Mouse (Mus musculus) stomach, embryonic 15.5 days (tissue): ENCODE data around the gene Fbxo4. TPM values are rescaled to one million over a fixed set of nuclear protein-coding genes. Genes with fewer than 3 reads are reported as not detected.

Experiments
- ATAC-seq: fragments of 200-750 bp; cut with Nextera tagmentation; 2 replicates; pipeline ENCODE4 v1.8.0; 2017; ENCODE audit warnings: low read depth, moderate number of reproducible peaks, moderate TSS enrichment; ENCODE audit not compliant: insufficient read depth, low FRiP score
- H3K27ac ChIP-seq: fragments of 300-500 bp; sonication (generic); 2 replicates; pipeline ENCODE4 v1.5.1; 2015; ENCODE audit warnings: mild to moderate bottlenecking, inconsistent platforms
- H3K27me3 ChIP-seq: fragments of 300-500 bp; sonication (generic); replicated peaks from 2 replicates; pipeline ENCODE4 v1.6.1; 2015; ENCODE audit warnings: inconsistent platforms
- H3K36me3 ChIP-seq: fragments of 300-500 bp; sonication (generic); 2 replicates; pipeline ENCODE4 v1.6.1; 2015; ENCODE audit warnings: inconsistent platforms
- H3K4me1 ChIP-seq: fragments of 300-500 bp; sonication (generic); 2 replicates; pipeline ENCODE4 v1.6.1; 2015; ENCODE audit warnings: inconsistent platforms
- H3K4me2 ChIP-seq: fragments of 300-500 bp; sonication (generic); 2 replicates; pipeline ENCODE4 v1.6.1; 2015; ENCODE audit warnings: mild to moderate bottlenecking, inconsistent platforms
- H3K4me3 ChIP-seq: fragments of 300-500 bp; sonication (generic); replicated peaks from 2 replicates; pipeline ENCODE4 v1.5.1; 2015; ENCODE audit warnings: inconsistent platforms
- H3K9ac ChIP-seq: fragments of 300-500 bp; sonication (generic); 2 replicates; pipeline ENCODE4 v1.6.1; 2015; ENCODE audit warnings: inconsistent platforms
- H3K9me3 ChIP-seq: fragments of 300-500 bp; sonication (generic); 2 replicates; pipeline ENCODE4 v1.6.1; 2016; ENCODE audit warnings: inconsistent platforms
- WGBS: fragments of 180-500 bp; shearing (Covaris S2); methylation state at CpG from one replicate; pipeline ENCODE4 v1.1.7; 2015; 5-methylcytosine and 5-hydroxymethylcytosine counted together
- polyA plus RNA-seq: library from polyadenylated mRNA; unstranded; fragments of >200 nt; fragmentation: Nextera tagmentation; extraction: Ambion mirVana; gene quantifications from 2 replicates; pipeline ENCODE4 v1.2.1, GENCODE M21; 2015

The Fbxo4 gene
- polyA plus RNA-seq = 14.3 and 16.3 TPM in 2 replicates

DNA sequence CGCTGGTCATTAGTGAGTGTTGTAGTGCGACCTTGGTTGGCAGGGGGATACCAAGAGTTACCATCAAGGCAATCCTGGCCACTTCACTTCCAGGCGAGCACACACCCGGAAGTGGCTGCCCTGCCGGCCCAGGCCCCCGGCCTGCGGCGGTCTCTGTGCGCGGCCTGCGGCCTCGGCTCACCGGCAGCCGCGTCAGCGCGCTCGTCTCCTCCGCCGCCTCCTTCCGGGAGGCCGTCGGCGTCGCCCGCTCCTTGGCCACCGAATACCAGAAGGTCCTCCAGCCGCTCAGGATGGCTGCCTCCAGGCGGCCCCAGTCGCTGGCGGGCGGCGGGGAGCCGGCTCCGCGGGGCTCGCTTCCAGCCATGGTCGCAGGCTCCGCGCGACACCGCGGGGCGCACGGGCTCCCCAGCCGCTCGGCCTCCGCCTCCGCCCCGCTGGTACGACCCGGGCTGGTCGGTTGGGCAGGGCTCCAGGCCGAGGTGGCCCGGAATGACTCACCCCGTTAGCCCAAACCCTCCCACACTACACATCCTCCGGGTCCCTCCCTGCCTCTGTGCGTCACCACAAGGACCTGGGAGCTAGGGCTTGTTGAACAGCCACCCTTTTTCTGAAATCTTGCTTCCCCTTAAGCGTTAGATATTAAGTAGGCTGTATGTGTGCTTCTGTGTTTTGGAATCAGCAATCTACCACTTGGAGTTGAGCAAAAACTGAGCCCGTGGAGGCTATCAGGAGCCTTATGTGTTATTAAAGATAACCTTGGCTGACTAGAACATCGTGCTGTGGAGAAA, at the start of gene Fbxo4:
Gene Fbxo4, minus strand, starts transcription at position 513 of the 788 bp plus-strand sequence.
- peaks cover 5% of the 10 kb centered on the region; the same call in 1 of the 2 replicates for H3K36me3 ChIP-seq
- H3K27me3 ChIP-seq = no peaks in the 10 kb centered on the region
- H3K9ac ChIP-seq = peak within 1 kb of the TSS; percentile 89
- H3K4me3 ChIP-seq = peak within 1 kb of the TSS; percentile 72
- H3K4me1 ChIP-seq = peaks cover 6% of the 10 kb centered on the region; the same call in 1 of the 2 replicates
- H3K4me2 ChIP-seq = peak within 1 kb of the TSS; percentile 71
- WGBS = 2% methylated on average over 51 of the region's 61 CpGs
- H3K9me3 ChIP-seq = no peaks in the 10 kb centered on the region
- H3K27ac ChIP-seq = peak within 1 kb of the TSS; percentile 98
- peak; percentile 97 for ATAC-seq

GRCm38 (mm10) chr15:4028960-4029359, 49.6 kb upstream of the Fbxo4 start:
- Histone ChIP-seq H3K4me1 (peaks cover 4% of the 10 kb centered on the region; the same call in 1 of the 2 replicates), H3K4me2 (no peak overlapping the region), H3K9me3 (no peaks in the 10 kb centered on the region), H3K36me3 (no peaks in the 10 kb centered on the region), H3K27me3 (no peaks in the 10 kb centered on the region), H3K27ac (no peak overlapping the region), H3K9ac (no peak overlapping the region), H3K4me3 (no peak overlapping the region)
- no peak for ATAC-seq

- H3K9me3 ChIP-seq = no peaks in the 10 kb centered on the region
- no peaks in the 10 kb centered on the region for H3K27me3 ChIP-seq
- no peak overlapping the region for H3K4me2 ChIP-seq
- 87% methylated on average over 6 of the region's 6 CpGs for WGBS
- no peak overlapping the region for H3K9ac ChIP-seq
- ATAC-seq = no peak
- H3K27ac ChIP-seq = no peak overlapping the region
- no peaks in the 10 kb centered on the region for H3K36me3 ChIP-seq
- no peak overlapping the region for H3K4me3 ChIP-seq
- peaks cover 4% of the 10 kb centered on the region; the same call in 1 of the 2 replicates for H3K4me1 ChIP-seq
These were observed 49.0 kb upstream of the Fbxo4 start for GRCm38 (mm10) chr15:4028411-4028700.

GRCm38 (mm10) chr15:4027671-4028410, 48.5 kb upstream of the Fbxo4 start:
- Histone ChIP-seq H3K9ac (no peak overlapping the region), H3K4me2 (peak overlapping the region; percentile 57), H3K4me3 (peak overlapping the region; percentile 71), H3K36me3 (no peaks in the 10 kb centered on the region), H3K4me1 (peaks cover 4% of the 10 kb centered on the region; the same call in 1 of the 2 replicates), H3K9me3 (no peaks in the 10 kb centered on the region), H3K27me3 (no peaks in the 10 kb centered on the region), H3K27ac (peak overlapping the region; percentile 96)
- ATAC-seq = no peak
- 9% methylated on average over 6 of the region's 6 CpGs for WGBS

DNA sequence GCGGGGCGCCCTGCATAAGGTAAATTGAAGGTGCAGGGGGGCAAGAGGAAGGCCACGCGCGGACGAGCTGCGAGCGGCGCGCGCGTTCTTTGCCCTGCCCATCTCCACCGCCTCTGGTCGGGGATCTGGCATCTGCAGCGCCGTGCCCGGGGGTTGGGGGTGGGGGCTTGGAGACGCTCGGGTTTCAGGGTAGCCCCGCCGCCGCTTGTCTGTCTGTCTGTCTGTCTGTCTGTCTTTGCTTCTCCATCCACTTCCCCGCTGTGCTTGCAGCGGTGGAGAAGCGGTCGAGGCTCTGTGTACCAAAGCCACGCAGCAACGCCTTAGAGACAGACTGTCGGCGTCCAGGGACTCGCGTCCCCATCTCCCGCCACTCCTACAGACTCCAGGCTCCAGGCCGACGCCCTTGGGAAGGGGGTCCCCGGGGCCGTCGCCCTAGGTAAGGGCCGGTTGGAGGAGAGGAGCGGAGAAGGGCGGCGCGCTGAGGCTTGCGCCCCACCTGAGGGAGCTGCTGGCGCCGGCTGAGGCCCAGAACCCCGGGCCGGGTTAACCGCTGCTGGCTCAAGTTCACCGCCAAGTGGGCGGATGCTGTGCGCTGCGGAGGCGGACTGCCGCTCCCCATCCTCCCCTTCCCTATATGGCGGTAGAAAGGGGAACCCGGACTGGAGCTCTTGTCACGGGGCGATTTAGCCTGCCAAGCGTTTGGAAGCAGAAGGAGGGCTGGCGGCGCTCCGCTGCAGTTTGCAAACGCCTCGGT, 47.6 kb upstream of the Fbxo4 start:
- no peaks in the 10 kb centered on the region for H3K27me3 ChIP-seq
- H3K4me2 ChIP-seq = peak overlapping the region; percentile 57
- H3K9ac ChIP-seq = peak overlapping the region; percentile 70
- no peaks in the 10 kb centered on the region for H3K36me3 ChIP-seq
- peak overlapping the region; percentile 96 for H3K27ac ChIP-seq
- H3K9me3 ChIP-seq = no peaks in the 10 kb centered on the region
- ATAC-seq = peak; percentile 83
- peak overlapping the region; percentile 71 for H3K4me3 ChIP-seq
- H3K4me1 ChIP-seq = peaks cover 4% of the 10 kb centered on the region; the same call in 1 of the 2 replicates
- WGBS = under 1% methylated on average over 65 of the region's 65 CpGs

GRCm38 (mm10) chr15:4026231-4026773, 46.9 kb upstream of the Fbxo4 start, which contains the start of gene Oxct1:
Oxct1 (plus strand) TSS chr15:4026383.
- peak; percentile 95 for ATAC-seq
- under 1% methylated on average over 45 of the region's 45 CpGs for WGBS

DNA sequence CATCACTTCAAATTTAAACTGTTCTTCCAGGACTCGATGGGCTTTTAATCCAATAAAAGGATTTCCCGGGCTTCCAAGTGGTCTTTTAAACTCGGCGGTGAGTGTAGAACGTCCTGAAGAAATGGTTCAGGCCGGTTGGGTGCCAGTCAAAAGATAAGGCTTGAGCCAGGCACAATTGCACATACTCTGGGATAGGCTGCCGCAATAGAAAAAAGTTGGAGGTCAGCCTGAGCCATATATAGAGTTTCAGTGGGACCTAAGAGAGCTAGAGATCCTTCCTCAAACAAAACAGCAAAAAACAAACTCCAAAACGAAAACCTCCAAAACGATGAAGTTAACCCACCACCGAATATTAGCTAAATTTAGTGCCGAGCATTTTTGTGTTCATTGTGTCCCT, 46.1 kb upstream of the Fbxo4 start:
- H3K9ac ChIP-seq = no peak overlapping the region
- peak overlapping the region; percentile 96; the same call in 1 of the 2 replicates for H3K27ac ChIP-seq
- H3K27me3 ChIP-seq = no peaks in the 10 kb centered on the region
- no peaks in the 10 kb centered on the region for H3K36me3 ChIP-seq
- H3K9me3 ChIP-seq = no peaks in the 10 kb centered on the region
- WGBS = 66% methylated on average over 11 of the region's 11 CpGs
- H3K4me3 ChIP-seq = peak overlapping the region; percentile 71; the same call in 1 of the 2 replicates
- no peak for ATAC-seq
- peaks cover 4% of the 10 kb centered on the region; the same call in 1 of the 2 replicates for H3K4me1 ChIP-seq
- peak overlapping the region; percentile 57 for H3K4me2 ChIP-seq

More at GRCm38 (mm10) chr15:4026231-4026773, 46.9 kb upstream of the Fbxo4 start, which contains the start of gene Oxct1:
- Histone ChIP-seq H3K9ac (peak within 1 kb of the TSS; percentile 70), H3K36me3 (no peaks in the 10 kb centered on the region), H3K27ac (peak within 1 kb of the TSS; percentile 96), H3K4me2 (peak within 1 kb of the TSS; percentile 57), H3K27me3 (no peaks in the 10 kb centered on the region), H3K4me1 (peaks cover 4% of the 10 kb centered on the region; the same call in 1 of the 2 replicates), H3K4me3 (peak within 1 kb of the TSS; percentile 71), H3K9me3 (no peaks in the 10 kb centered on the region)

DNA sequence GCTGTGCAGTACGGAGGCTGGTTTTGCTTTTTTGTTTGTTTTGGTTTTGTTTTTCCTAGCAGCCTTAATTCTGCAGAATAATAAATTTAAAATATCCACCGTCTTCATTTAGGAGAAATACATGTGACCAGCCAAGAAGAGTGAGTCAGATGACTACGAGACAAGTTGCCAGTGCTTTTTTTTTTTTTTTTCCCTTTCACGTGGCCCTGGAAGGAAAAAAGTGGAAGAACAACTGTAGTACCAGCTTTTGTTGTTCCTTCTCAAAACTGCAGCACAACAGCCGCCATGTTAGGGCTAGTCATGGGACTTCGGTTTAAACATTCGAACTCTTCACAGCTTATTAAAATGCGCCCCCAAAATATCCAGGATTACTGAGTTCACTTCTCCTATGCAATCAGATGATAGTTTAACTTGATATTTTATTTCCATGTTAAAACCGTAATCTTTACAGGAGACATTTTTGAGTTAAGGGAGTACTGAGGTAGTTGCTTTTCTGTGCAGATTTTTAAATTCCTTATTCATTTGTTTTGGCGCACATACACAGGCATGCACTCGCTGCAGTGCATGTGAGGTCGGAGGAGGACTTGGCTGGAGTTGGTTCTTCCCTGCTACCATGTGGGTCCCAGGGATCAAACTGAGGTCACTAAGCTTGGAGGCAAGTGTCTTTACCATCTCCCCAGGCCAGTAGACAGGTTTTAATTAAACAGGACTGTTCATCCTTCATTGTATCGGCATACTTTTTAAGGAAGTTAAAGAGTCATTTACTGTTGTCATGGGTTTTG, 45.5 kb upstream of the Fbxo4 start:
- Histone ChIP-seq H3K4me2 (no peak overlapping the region), H3K27me3 (no peaks in the 10 kb centered on the region), H3K36me3 (no peaks in the 10 kb centered on the region), H3K4me3 (no peak overlapping the region), H3K9ac (no peak overlapping the region), H3K27ac (no peak overlapping the region), H3K9me3 (no peaks in the 10 kb centered on the region), H3K4me1 (peaks cover 4% of the 10 kb centered on the region; the same call in 1 of the 2 replicates)
- ATAC-seq = no peak
- 79% methylated on average over 13 of the region's 13 CpGs for WGBS

DNA sequence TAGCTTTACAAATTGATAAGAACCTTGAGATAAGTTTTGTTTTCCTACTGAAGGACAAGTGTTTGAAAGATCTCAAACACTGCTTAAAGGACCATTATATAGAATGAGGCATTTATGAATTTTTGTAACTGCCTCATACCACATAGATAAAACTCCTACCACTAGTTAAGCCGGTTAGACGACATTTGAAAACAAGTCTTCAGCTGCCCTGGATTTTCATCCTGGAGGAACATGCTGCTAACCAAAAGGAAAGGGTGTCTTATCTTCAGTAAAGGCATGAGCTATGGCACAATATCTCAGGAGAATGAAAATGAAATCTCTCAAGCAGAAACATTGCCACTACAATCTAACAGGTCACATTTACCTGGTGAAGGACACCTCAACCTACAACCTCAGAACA, 44.4 kb upstream of the Fbxo4 start:
- Histone ChIP-seq H3K9me3 (no peaks in the 10 kb centered on the region), H3K9ac (no peak overlapping the region), H3K4me2 (no peak overlapping the region), H3K27me3 (no peaks in the 10 kb centered on the region), H3K4me3 (no peak overlapping the region), H3K4me1 (peaks cover 4% of the 10 kb centered on the region; the same call in 1 of the 2 replicates), H3K36me3 (no peaks in the 10 kb centered on the region), H3K27ac (no peak overlapping the region)
- ATAC-seq = no peak
- 69% methylated on average over 2 of the region's 2 CpGs for WGBS

DNA sequence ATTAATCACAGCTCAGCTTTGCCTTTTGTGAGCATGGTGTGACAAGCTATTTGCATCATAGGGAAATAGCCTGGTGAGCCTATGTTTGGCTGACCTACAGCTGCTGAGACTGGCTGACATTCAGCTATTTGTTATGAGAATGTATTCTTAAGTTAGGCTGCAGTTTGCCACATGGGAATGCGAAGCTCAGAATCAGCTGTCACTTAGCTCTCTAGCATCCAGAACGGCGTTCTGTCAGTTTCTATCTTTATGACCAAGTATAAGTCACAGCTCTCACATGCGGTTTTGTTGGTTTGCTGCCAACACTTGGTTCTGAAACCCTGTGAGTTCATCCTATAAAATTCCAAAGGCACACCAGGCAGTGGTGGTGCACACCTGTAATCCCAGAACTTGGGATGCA, 41.3 kb upstream of the Fbxo4 start:
- ATAC-seq = no peak
- no peak overlapping the region for H3K4me2 ChIP-seq
- H3K4me1 ChIP-seq = no peaks in the 10 kb centered on the region
- H3K36me3 ChIP-seq = no peaks in the 10 kb centered on the region
- no peak overlapping the region for H3K27ac ChIP-seq
- no peak overlapping the region for H3K9ac ChIP-seq
- no peaks in the 10 kb centered on the region for H3K27me3 ChIP-seq
- 59% methylated on average over 4 of the region's 4 CpGs for WGBS
- H3K4me3 ChIP-seq = no peak overlapping the region
- no peaks in the 10 kb centered on the region for H3K9me3 ChIP-seq

GRCm38 (mm10) chr15:4013873-4014272, 34.5 kb upstream of the Fbxo4 start:
- WGBS = 70% methylated on average over 2 of the region's 2 CpGs
- no peak for ATAC-seq
- Histone ChIP-seq H3K36me3 (no peaks in the 10 kb centered on the region), H3K27me3 (no peaks in the 10 kb centered on the region), H3K4me3 (no peak overlapping the region), H3K4me1 (no peaks in the 10 kb centered on the region), H3K9me3 (no peaks in the 10 kb centered on the region), H3K4me2 (no peak overlapping the region), H3K9ac (no peak overlapping the region), H3K27ac (no peak overlapping the region)
